Mouse (Mus musculus) heart, embryonic 12.5 days (tissue): ENCODE results near the gene AW822073. TPM values are rescaled to one million over a fixed set of nuclear protein-coding genes. Genes with fewer than 3 reads are reported as not detected.
A peak's percentile ranks its signal among the peaks of the same experiment; 100 is the strongest.
"Not testable (repeated sequence)": the region's sequence is repeated elsewhere in the genome, so short reads cannot be mapped to it uniquely, and the experiment has no call there.

Experiments
- ATAC-seq: fragments of 200-750 bp; cut with Nextera tagmentation; 2 replicates; pipeline ENCODE4 v1.8.0; 2017; ENCODE audit warnings: moderate TSS enrichment, moderate library complexity; ENCODE audit not compliant: insufficient number of reproducible peaks, low FRiP score
- H3K27ac ChIP-seq: fragments of 300-500 bp; sonication (generic); 2 replicates; pipeline ENCODE4 v1.5.1; 2016; ENCODE audit warnings: mild to moderate bottlenecking, moderate library complexity; ENCODE audit not compliant: poor library complexity, severe bottlenecking
- H3K27me3 ChIP-seq: fragments of 300-500 bp; sonication (generic); replicated peaks from 2 replicates; pipeline ENCODE4 v1.6.1; 2016; ENCODE audit warnings: mild to moderate bottlenecking, moderate library complexity
- H3K36me3 ChIP-seq: fragments of 300-500 bp; sonication (generic); 2 replicates; pipeline ENCODE4 v1.6.1; 2016; ENCODE audit warnings: mild to moderate bottlenecking, moderate library complexity
- H3K4me1 ChIP-seq: fragments of 300-500 bp; sonication (generic); replicated peaks from 2 replicates; pipeline ENCODE4 v1.6.1; 2016; ENCODE audit warnings: mild to moderate bottlenecking
- H3K4me2 ChIP-seq: fragments of 300-500 bp; sonication (generic); 2 replicates; pipeline ENCODE4 v1.6.1; 2016; ENCODE audit warnings: mild to moderate bottlenecking, moderate library complexity
- H3K4me3 ChIP-seq: fragments of 300-500 bp; sonication (generic); 2 replicates; pipeline ENCODE4 v1.5.1; 2016; ENCODE audit warnings: mild to moderate bottlenecking
- H3K9ac ChIP-seq: fragments of 300-500 bp; sonication (generic); 2 replicates; pipeline ENCODE4 v1.6.1; 2016; ENCODE audit warnings: mild to moderate bottlenecking, moderate library complexity
- H3K9me3 ChIP-seq: fragments of 300-500 bp; sonication (generic); replicated peaks from 2 replicates; pipeline ENCODE4 v1.6.1; 2016; ENCODE audit warnings: mild to moderate bottlenecking, moderate library complexity
- WGBS: fragments of 180-500 bp; shearing (Covaris S2); methylation state at CpG from one replicate; pipeline ENCODE4 v1.1.7; 2016; 5-methylcytosine and 5-hydroxymethylcytosine counted together
- polyA plus RNA-seq: library from polyadenylated mRNA; unstranded; fragments of >200 nt; fragmentation: Nextera tagmentation; extraction: Ambion mirVana; gene quantifications from 2 replicates; pipeline ENCODE4 v1.2.1, GENCODE M21; 2016

The AW822073 gene
- not detected in 2 replicates for polyA plus RNA-seq

- not testable (repeated sequence) for H3K4me1 ChIP-seq, H3K9me3 ChIP-seq, H3K4me3 ChIP-seq, H3K4me2 ChIP-seq, H3K9ac ChIP-seq, H3K27me3 ChIP-seq, H3K36me3 ChIP-seq, H3K27ac ChIP-seq, ATAC-seq
- 75% methylated on average over 18 of the region's 18 CpGs for WGBS
These were observed at the start of gene AW822073 for GRCm38 (mm10) chr10:58224827-58225785. TSS of gene AW822073 (minus strand) at chr10:58224930.

- Histone ChIP-seq H3K9ac (no peak overlapping the region), H3K4me1 (peaks cover 13% of the 10 kb centered on the region), H3K4me3 (no peak overlapping the region), H3K36me3 (peaks cover 34% of the 10 kb centered on the region), H3K27ac (no peak overlapping the region), H3K9me3 (no peaks in the 10 kb centered on the region), H3K4me2 (no peak overlapping the region), H3K27me3 (no peaks in the 10 kb centered on the region)
- ATAC-seq = no peak
- WGBS = 65% methylated on average over 5 of the region's 5 CpGs
These were observed 33.7 kb upstream of the AW822073 start for GRCm38 (mm10) chr10:58258466-58258865.

GRCm38 (mm10) chr10:58255954-58256353 is 31.2 kb upstream of the AW822073 start:
- Histone ChIP-seq H3K4me3 (peak overlapping the region; percentile 90), H3K4me1 (peaks cover 13% of the 10 kb centered on the region), H3K9ac (peak overlapping the region; percentile 86), H3K36me3 (peaks cover 21% of the 10 kb centered on the region), H3K9me3 (no peaks in the 10 kb centered on the region), H3K27me3 (no peaks in the 10 kb centered on the region), H3K27ac (no peak overlapping the region), H3K4me2 (peak overlapping the region; percentile 70)
- WGBS = 7% methylated on average over 4 of the region's 4 CpGs
- no peak for ATAC-seq

GRCm38 (mm10) chr10:58255213-58255892 is 30.6 kb upstream of the AW822073 start, which contains the start of gene Gcc2:
TSS of gene Gcc2 (plus strand) at chr10:58255497.
- H3K27ac ChIP-seq = peak within 1 kb of the TSS; percentile 81
- H3K4me3 ChIP-seq = peak within 1 kb of the TSS; percentile 90
- peaks cover 13% of the 10 kb centered on the region for H3K4me1 ChIP-seq
- no peaks in the 10 kb centered on the region for H3K27me3 ChIP-seq
- H3K4me2 ChIP-seq = peak within 1 kb of the TSS; percentile 70
- peak; percentile 97 for ATAC-seq
- no peaks in the 10 kb centered on the region for H3K9me3 ChIP-seq
- under 1% methylated on average over 58 of the region's 58 CpGs for WGBS
- peaks cover 18% of the 10 kb centered on the region for H3K36me3 ChIP-seq
- H3K9ac ChIP-seq = peak within 1 kb of the TSS; percentile 86

GRCm38 (mm10) chr10:58254635-58255175 is 30.0 kb upstream of the AW822073 start:
- no peaks in the 10 kb centered on the region for H3K9me3 ChIP-seq
- H3K36me3 ChIP-seq = peaks cover 12% of the 10 kb centered on the region
- WGBS = 35% methylated on average over 6 of the region's 6 CpGs
- no peak overlapping the region for H3K27ac ChIP-seq
- ATAC-seq = no peak
- H3K27me3 ChIP-seq = no peaks in the 10 kb centered on the region
- H3K9ac ChIP-seq = no peak overlapping the region; the same call in 1 of the 2 replicates
- peaks cover 13% of the 10 kb centered on the region for H3K4me1 ChIP-seq
- peak overlapping the region; percentile 70 for H3K4me2 ChIP-seq
- peak overlapping the region; percentile 90 for H3K4me3 ChIP-seq

- no peak for ATAC-seq
- Histone ChIP-seq H3K27ac (no peak overlapping the region), H3K9me3 (no peaks in the 10 kb centered on the region), H3K27me3 (no peaks in the 10 kb centered on the region), H3K9ac (no peak overlapping the region), H3K4me3 (no peak overlapping the region), H3K4me2 (no peak overlapping the region), H3K4me1 (peaks cover under 1% of the 10 kb centered on the region), H3K36me3 (no peaks in the 10 kb centered on the region)
- 26% methylated on average over 1 of the region's 1 CpGs for WGBS
These were observed 24.8 kb upstream of the AW822073 start for GRCm38 (mm10) chr10:58249535-58249934.

GRCm38 (mm10) chr10:58238984-58239740 is 14.4 kb upstream of the AW822073 start:
- not testable (repeated sequence) for H3K27me3 ChIP-seq, H3K9ac ChIP-seq, H3K4me1 ChIP-seq, H3K27ac ChIP-seq, H3K4me3 ChIP-seq, H3K4me2 ChIP-seq, H3K36me3 ChIP-seq
- WGBS = 79% methylated on average over 8 of the region's 8 CpGs
- ATAC-seq = peak; percentile 89
- H3K9me3 ChIP-seq = peaks cover 15% of the 10 kb centered on the region

- Histone ChIP-seq H3K27ac (no peak within 1 kb of the TSS), H3K9ac (no peak within 1 kb of the TSS), H3K36me3 (no peaks in the 10 kb centered on the region), H3K9me3 (peaks cover 29% of the 10 kb centered on the region), H3K27me3 (no peaks in the 10 kb centered on the region), H3K4me2 (no peak within 1 kb of the TSS), H3K4me1 (no peaks in the 10 kb centered on the region), H3K4me3 (no peak within 1 kb of the TSS)
- no peak for ATAC-seq
- 82% methylated on average over 10 of the region's 10 CpGs for WGBS
These were observed 11.9 kb upstream of the AW822073 start, which contains the start of gene Gm4981 for GRCm38 (mm10) chr10:58236613-58237012. TSS of gene Gm4981 (minus strand) at chr10:58236701.

GRCm38 (mm10) chr10:58234985-58235384 is 10.3 kb upstream of the AW822073 start:
- not testable (repeated sequence) for H3K4me1 ChIP-seq, H3K27ac ChIP-seq, H3K36me3 ChIP-seq, H3K9ac ChIP-seq, ATAC-seq, H3K27me3 ChIP-seq, H3K4me2 ChIP-seq, H3K4me3 ChIP-seq
- peaks cover 33% of the 10 kb centered on the region for H3K9me3 ChIP-seq
- 71% methylated on average over 4 of the region's 4 CpGs for WGBS

GRCm38 (mm10) chr10:58233740-58234121 is 9.0 kb upstream of the AW822073 start:
- H3K9ac ChIP-seq, ATAC-seq, H3K4me1 ChIP-seq, H3K27me3 ChIP-seq, H3K4me3 ChIP-seq, H3K36me3 ChIP-seq, H3K27ac ChIP-seq, H3K4me2 ChIP-seq: not testable (repeated sequence)
- H3K9me3 ChIP-seq = peaks cover 30% of the 10 kb centered on the region
